Mouse (Mus musculus) neural tube, embryonic 14.5 days (tissue): Measurements from ENCODE around the gene Smtn. TPM values are rescaled to one million over a fixed set of nuclear protein-coding genes. Genes with fewer than 3 reads are reported as not detected.

Experiments used
- ATAC-seq: fragments of 200-750 bp; cut with Nextera tagmentation; 2 replicates; pipeline ENCODE4 v1.8.0; 2017; ENCODE audit warnings: low read depth, mild to moderate bottlenecking, moderate TSS enrichment, moderate library complexity
- H3K27ac ChIP-seq: fragments of 300-500 bp; sonication (generic); 2 replicates; pipeline ENCODE4 v1.5.1; 2014; ENCODE audit warnings: low read depth, mild to moderate bottlenecking, control low read depth, low read length, moderate library complexity, mixed read lengths
- H3K27me3 ChIP-seq: fragments of 300-500 bp; sonication (generic); 2 replicates; pipeline ENCODE4 v1.6.1; 2014; ENCODE audit warnings: low read length; ENCODE audit not compliant: control insufficient read depth, insufficient read depth
- H3K36me3 ChIP-seq: fragments of 300-500 bp; sonication (generic); 2 replicates; pipeline ENCODE4 v1.6.1; 2014; ENCODE audit warnings: low read length, mixed read lengths; ENCODE audit not compliant: control insufficient read depth, insufficient read depth
- H3K4me1 ChIP-seq: fragments of 300-500 bp; sonication (generic); 2 replicates; pipeline ENCODE4 v1.6.1; 2014; ENCODE audit warnings: low read length; ENCODE audit not compliant: control insufficient read depth, insufficient read depth
- H3K4me2 ChIP-seq: fragments of 300-500 bp; sonication (generic); 2 replicates; pipeline ENCODE4 v1.6.1; 2014; ENCODE audit warnings: mild to moderate bottlenecking, low read depth, low read length, control low read depth
- H3K4me3 ChIP-seq: fragments of 300-500 bp; sonication (generic); 2 replicates; pipeline ENCODE4 v1.5.1; 2014; ENCODE audit warnings: low read depth, low read length, control low read depth, mixed read lengths
- H3K9ac ChIP-seq: fragments of 300-500 bp; sonication (generic); replicated peaks from 2 replicates; pipeline ENCODE4 v1.6.1; 2014; ENCODE audit warnings: low read depth, mild to moderate bottlenecking, control low read depth, low read length, mixed read lengths
- H3K9me3 ChIP-seq: fragments of 300-500 bp; sonication (generic); 2 replicates; pipeline ENCODE4 v1.6.1; 2016; ENCODE audit warnings: low read length; ENCODE audit not compliant: control insufficient read depth
- WGBS: fragments of 180-500 bp; shearing (Covaris S2); extraction: QIAGEN DNeasy Blood & Tissue Kit; methylation state at CpG from one replicate; pipeline ENCODE4 v1.1.7; 2014; 5-methylcytosine and 5-hydroxymethylcytosine counted together
- polyA plus RNA-seq: library from polyadenylated mRNA; unstranded; fragments of >200 nt; fragmentation: Nextera tagmentation; extraction: Ambion mirVana; gene quantifications from 2 replicates; pipeline ENCODE4 v1.2.1, GENCODE M21; 2014

The Smtn gene
- polyA plus RNA-seq, 1 experiment from 2014 or later: 7.8 TPM

GRCm38 (mm10) chr11:3471448-3471850 lies 69.0 kb downstream of the Smtn start:
- ATAC-seq: no peak
- no peaks in the 10 kb centered on the region for H3K36me3 ChIP-seq
- WGBS: 24% methylated on average over 11 of the region's 11 CpGs
- H3K4me3 ChIP-seq: no peak overlapping the region
- no peaks in the 10 kb centered on the region for H3K4me1 ChIP-seq
- no peak overlapping the region for H3K9ac ChIP-seq
- no peaks in the 10 kb centered on the region for H3K9me3 ChIP-seq
- no peaks in the 10 kb centered on the region for H3K27me3 ChIP-seq
- H3K4me2 ChIP-seq: no peak overlapping the region
- H3K27ac ChIP-seq: no peak overlapping the region

Other genes with a start within 250 kb of the Smtn start
- 24.2 and 29.4 TPM in 2 replicates for gene Pik3ip1, start 210.2 kb downstream of the Smtn start, polyA plus RNA-seq
- gene Limk2, start 131.4 kb downstream of the Smtn start, polyA plus RNA-seq: 161 and 166 TPM in 2 replicates
- 45.7 and 47.1 TPM in 2 replicates for gene Rnf185, start 88.2 kb downstream of the Smtn start, polyA plus RNA-seq
- gene Pla2g3, start 52.3 kb downstream of the Smtn start, polyA plus RNA-seq: 0.97 and 2.2 TPM in 2 replicates
- gene Inpp5j, start 35.8 kb downstream of the Smtn start, polyA plus RNA-seq: 6.0 and 7.2 TPM in 2 replicates
- 98.1 and 127 TPM in 2 replicates for gene Selenom, start 25.9 kb downstream of the Smtn start, polyA plus RNA-seq
- gene Morc2a, start 108.6 kb upstream of the Smtn start, polyA plus RNA-seq: 31.0 and 37.0 TPM in 2 replicates